Mouse (Mus musculus) kidney, postnatal 4 days (tissue): ENCODE results near the gene Gm4707.
"Not testable (repeated sequence)": the region's sequence is repeated elsewhere in the genome, so short reads cannot be mapped to it uniquely, and the experiment has no call there.

ENCODE experiments used
- DNase-seq, 2 experiments: peaks; one replicate each; pipeline ENCODE4 v3.0.0; 2021; ENCODE audit warnings: mixed read lengths in 2 of 2

The Gm4707 gene

DNA sequence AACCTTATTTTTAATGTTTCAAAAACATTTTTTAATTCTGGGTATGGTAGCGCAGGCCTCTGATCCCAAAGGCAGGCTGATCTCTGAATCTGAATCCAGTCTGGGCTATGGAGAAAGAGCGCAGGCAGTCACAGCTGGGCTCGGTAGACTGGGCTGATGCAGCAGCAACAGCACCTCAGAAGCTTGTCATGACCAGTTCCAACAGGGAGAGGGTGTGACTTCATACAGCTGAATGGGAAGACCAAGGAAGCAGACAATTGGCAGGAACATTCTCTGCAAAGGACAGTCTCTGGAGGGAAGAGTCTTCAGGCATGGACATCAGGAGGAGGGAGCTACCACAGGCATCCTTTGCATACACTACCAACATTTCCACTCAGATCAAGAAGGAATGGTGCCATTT, 15.6 kb downstream of the Gm4707 start:
- no peak for DNase-seq

DNA sequence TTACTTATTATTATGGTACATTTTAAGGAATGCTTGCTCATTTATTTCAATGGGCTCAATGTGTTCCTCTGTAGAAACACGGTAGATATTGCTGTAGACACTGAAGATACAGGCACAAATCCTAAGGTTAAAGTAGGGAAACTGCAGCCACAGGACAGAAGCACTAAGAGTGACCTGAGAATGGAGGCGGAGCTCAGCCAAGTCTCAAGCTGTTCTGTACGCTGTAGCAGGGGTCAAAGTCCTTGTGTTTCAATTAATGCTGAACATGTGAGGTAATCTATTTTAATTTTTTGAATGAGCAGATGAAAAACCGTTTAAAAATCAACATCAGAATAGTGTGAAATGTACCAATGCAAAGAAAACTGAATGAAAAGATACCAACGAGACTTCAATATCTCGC, 16.4 kb downstream of the Gm4707 start:
- DNase-seq, result no peak

DNA sequence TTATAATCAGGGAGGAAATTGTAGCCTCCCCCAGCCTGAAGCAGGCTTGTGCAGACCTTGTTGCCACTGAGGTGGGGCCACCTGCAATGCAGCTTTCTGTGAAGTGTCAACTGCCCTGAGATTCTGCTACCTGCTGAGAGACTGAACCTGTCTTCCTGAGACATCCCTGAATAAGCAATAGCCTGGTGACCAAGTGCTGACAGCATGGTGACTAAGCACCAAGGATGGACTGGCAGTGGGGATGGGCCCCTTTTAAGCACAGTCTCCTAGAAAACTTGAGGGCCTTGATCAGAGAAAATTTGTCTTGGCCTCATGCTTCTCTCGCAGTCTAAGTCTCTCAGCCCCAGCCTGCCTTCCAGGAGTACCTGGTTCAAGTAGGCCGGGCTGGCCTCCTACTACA, 37.2 kb downstream of the Gm4707 start:
- not testable (repeated sequence) for DNase-seq

DNA sequence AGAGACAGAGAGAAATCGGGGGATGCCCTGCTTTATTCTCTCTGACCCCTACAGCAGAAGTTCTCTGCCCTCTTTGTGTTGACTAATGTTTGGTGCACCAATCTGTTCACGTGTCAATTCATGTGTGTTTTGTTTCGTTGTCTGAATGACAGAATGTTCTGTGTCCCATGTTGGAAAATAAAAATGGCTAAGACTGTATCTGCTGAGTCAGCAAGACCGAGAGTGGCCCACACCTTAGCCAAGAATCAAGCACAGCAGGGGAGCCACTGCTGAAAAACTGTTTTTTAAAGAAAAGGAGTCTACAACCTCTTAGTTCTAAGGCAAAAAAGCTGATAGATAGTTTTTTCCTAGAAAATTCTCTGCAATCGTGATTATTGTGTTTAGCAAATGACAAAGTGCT, 40.3 kb downstream of the Gm4707 start:
- not testable (repeated sequence) for DNase-seq

DNA sequence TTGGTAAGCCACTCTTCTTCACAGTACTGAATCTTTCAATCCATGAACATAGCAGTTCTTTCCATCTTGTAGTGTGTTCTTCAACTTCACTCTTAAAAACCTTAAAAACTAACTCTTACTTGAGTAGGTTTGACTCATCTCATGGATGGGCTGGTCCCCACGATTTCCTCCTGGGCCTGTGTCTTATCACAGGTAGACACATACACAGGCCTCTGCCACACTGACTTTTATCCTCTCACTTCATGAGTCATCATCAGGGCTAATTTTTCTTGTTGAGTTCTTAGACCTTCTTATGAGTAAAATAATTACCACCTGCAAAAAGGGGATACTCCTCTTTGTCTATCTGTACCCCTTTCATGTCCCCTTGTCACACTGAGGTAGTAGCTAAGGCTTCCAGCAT, 42.7 kb downstream of the Gm4707 start:
- DNase-seq, result no peak
